Mouse (Mus musculus) stomach, postnatal 0 days (tissue): ENCODE results near the gene Ptov1.

Experiments
- CTCF ChIP-seq: IDR thresholded peaks from 2 replicates; pipeline ENCODE4 v1.5.1; 2016; ENCODE audit warnings: antibody characterized with exemption, low read depth, mild to moderate bottlenecking, moderate library complexity
- EP300 ChIP-seq: optimal IDR thresholded peaks from 2 replicates; pipeline ENCODE3; 2016; ENCODE audit warnings: antibody characterized with exemption

- TF ChIP-seq CTCF (no peak), EP300 (no peak)
Observed at GRCm38 (mm10) chr7:44919127-44919526, 49.5 kb upstream of the Ptov1 start.
